8 mouse cellular contexts compared by ENCODE assay signal in the genomic region with DNA sequence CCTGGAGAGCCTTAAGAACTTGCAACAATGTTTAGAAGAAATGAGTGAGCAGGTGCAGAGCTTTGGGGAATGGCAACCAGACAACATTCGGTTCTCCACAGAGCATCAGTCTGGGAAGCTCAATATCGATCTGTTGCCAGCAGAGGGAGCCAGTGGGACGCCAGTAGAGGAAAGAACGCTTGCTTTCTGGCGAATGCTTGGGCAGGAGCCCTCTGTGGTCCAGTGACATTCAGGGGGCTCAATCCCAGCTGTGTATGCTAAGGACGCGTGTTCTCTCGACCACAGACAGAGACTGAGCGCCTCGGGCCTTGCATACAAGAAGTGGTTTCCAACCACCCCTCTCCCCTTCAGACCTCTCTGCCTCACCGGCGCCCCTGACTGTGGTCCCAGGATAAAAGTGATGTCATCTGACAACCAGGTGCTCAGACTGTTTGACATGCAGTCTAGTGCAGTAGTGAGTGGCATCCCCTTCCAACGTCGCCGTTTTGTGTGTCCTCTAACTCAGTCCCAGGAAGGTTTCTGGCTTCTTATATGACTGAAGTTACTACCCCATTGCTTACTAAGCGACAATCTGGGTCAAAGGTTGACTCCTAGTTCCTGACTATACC. TPM values are rescaled to one million over a fixed set of nuclear protein-coding genes. Genes with fewer than 3 reads are reported as not detected.
DNase-seq lines count a peak whose midpoint lies in the region; ATAC-seq lines count a peak whose summit lies in the region.

No protein-coding gene starts in this region.

- no peaks in the 10 kb centered on the region for H3K36me3 ChIP-seq in heart, embryonic 11.5 days (ENCODE audit: control insufficient read depth, insufficient read depth, low read length)
- H3K36me3 ChIP-seq in kidney, embryonic 15.5 days = no peaks in the 10 kb centered on the region
- no peaks in the 10 kb centered on the region for H3K36me3 ChIP-seq in limb, embryonic 15.5 days
- no peaks in the 10 kb centered on the region for H3K36me3 ChIP-seq in neural tube, embryonic 13.5 days

- 0 out of 2 replicates have a peak, but pooled peaks cover 3% of the 10 kb centered on the region for H3K9me3 ChIP-seq in heart, embryonic 11.5 days (replicated peaks; ENCODE audit: control insufficient read depth, low read length)
- H3K9me3 ChIP-seq in kidney, embryonic 15.5 days (replicated peaks) = no peaks in the 10 kb centered on the region
- H3K9me3 ChIP-seq in limb, embryonic 15.5 days = no peaks in the 10 kb centered on the region
- H3K9me3 ChIP-seq in neural tube, embryonic 13.5 days = no peaks in the 10 kb centered on the region; the same call in 1 of the 2 replicates

- 0 out of 2 replicates have a peak, but pooled peaks cover 3% of the 10 kb centered on the region for H3K4me1 ChIP-seq in heart, embryonic 11.5 days (ENCODE audit: control insufficient read depth, insufficient read depth, low read length)
- H3K4me1 ChIP-seq in kidney, embryonic 15.5 days = peaks cover 3% of the 10 kb centered on the region; the same call in 1 of the 2 replicates
- peaks cover 5% of the 10 kb centered on the region for H3K4me1 ChIP-seq in limb, embryonic 15.5 days
- peaks cover 3% of the 10 kb centered on the region for H3K4me1 ChIP-seq in neural tube, embryonic 13.5 days (replicated peaks)

- no peak overlapping the region for H3K27ac ChIP-seq in heart, embryonic 11.5 days (ENCODE audit: low read depth, low read length)
- no peak overlapping the region for H3K27ac ChIP-seq in kidney, embryonic 15.5 days
- H3K27ac ChIP-seq in limb, embryonic 15.5 days = no peak overlapping the region
- H3K27ac ChIP-seq in neural tube, embryonic 13.5 days (replicated peaks) = no peak overlapping the region

- no peak overlapping the region for H3K4me3 ChIP-seq in heart, embryonic 11.5 days (ENCODE audit: low read depth, low read length)
- H3K4me3 ChIP-seq in kidney, embryonic 15.5 days (replicated peaks) = no peak overlapping the region
- no peak overlapping the region for H3K4me3 ChIP-seq in limb, embryonic 15.5 days
- H3K4me3 ChIP-seq in neural tube, embryonic 13.5 days = 0 out of 2 replicates have a peak overlapping the region, but pooled peaks have one; percentile 9

- H3K9ac ChIP-seq in heart, embryonic 11.5 days (ENCODE audit: low read depth, low read length) = no peak overlapping the region
- H3K9ac ChIP-seq in kidney, embryonic 15.5 days = no peak overlapping the region
- H3K9ac ChIP-seq in limb, embryonic 15.5 days = no peak overlapping the region
- peak overlapping the region; percentile 51; the same call in 1 of the 2 replicates for H3K9ac ChIP-seq in neural tube, embryonic 13.5 days

- no peaks in the 10 kb centered on the region for H3K27me3 ChIP-seq in heart, embryonic 11.5 days (ENCODE audit: control insufficient read depth, insufficient read depth, low read length)
- H3K27me3 ChIP-seq in kidney, embryonic 15.5 days = no peaks in the 10 kb centered on the region
- H3K27me3 ChIP-seq in limb, embryonic 15.5 days = no peaks in the 10 kb centered on the region
- no peaks in the 10 kb centered on the region for H3K27me3 ChIP-seq in neural tube, embryonic 13.5 days

- peak; percentile 64 for ATAC-seq in CD4-positive, CD25-positive, alpha-beta regulatory T cell, adult 4 months
- peak; percentile 77 for ATAC-seq in erythroblast, adult 5-6 weeks (replicated peaks; ENCODE audit: low FRiP score, poor library complexity, severe bottlenecking)
- ATAC-seq in heart, embryonic 11.5 days (replicated peaks; ENCODE audit: insufficient number of reproducible peaks, low FRiP score, low TSS enrichment) = no peak
- ATAC-seq in kidney, embryonic 15.5 days (replicated peaks; ENCODE audit: low FRiP score) = peak; percentile 56; the same call in 1 of the 2 replicates
- ATAC-seq in limb, embryonic 15.5 days (ENCODE audit: insufficient number of reproducible peaks, low FRiP score, low TSS enrichment, low read depth) = no peak
- peak; percentile 72 for ATAC-seq in neural tube, embryonic 13.5 days (ENCODE audit: low read depth)

- peak overlapping the region; percentile 42 for H3K4me2 ChIP-seq in heart, embryonic 11.5 days
- H3K4me2 ChIP-seq in kidney, embryonic 15.5 days = peak overlapping the region; percentile 37
- peak overlapping the region; percentile 33 for H3K4me2 ChIP-seq in limb, embryonic 15.5 days
- peak overlapping the region; percentile 42 for H3K4me2 ChIP-seq in neural tube, embryonic 13.5 days

- peak; percentile 87 for DNase-seq in brain, adult 2 months (ENCODE audit: low read depth, low spot score)
- DNase-seq in testis, postnatal 10 days (ENCODE audit: low spot score) = peak; percentile 90

- 16% methylated on average over 16 of the region's 16 CpGs for WGBS in heart, embryonic 11.5 days (ENCODE audit: insufficient replicate concordance)
- 17% methylated on average over 16 of the region's 16 CpGs for WGBS in kidney, embryonic 15.5 days
- 18% methylated on average over 16 of the region's 16 CpGs for WGBS in limb, embryonic 15.5 days
- WGBS in neural tube, embryonic 13.5 days = 16% methylated on average over 16 of the region's 16 CpGs

RNA-seq across cellular contexts. Expression of gene Sfta2, which starts 16.9 kb away (rescaled TPM):
- not detected for polyA plus RNA-seq in CD4-positive, CD25-positive, alpha-beta regulatory T cell, adult 4 months (2017; shearing (Covaris generic))
- total RNA-seq in erythroblast, adult 5-6 weeks (2015; ENCODE audit: low replicate concordance) = not detected in 2 replicates
- not detected in 2 replicates for total RNA-seq in erythroblast, adult 5-6 weeks (2017; ENCODE audit: low replicate concordance)
- not detected in 2 replicates for polyA plus RNA-seq in heart, embryonic 11.5 days (2014; fragmentation: Nextera tagmentation; extraction: Ambion mirVana)
- 1.8 and 2.9 TPM in 2 replicates for polyA plus RNA-seq in kidney, embryonic 15.5 days (2015; fragmentation: Nextera tagmentation; extraction: Ambion mirVana)
- not detected in 2 replicates for polyA plus RNA-seq in limb, embryonic 15.5 days (2015; fragmentation: Nextera tagmentation; extraction: Ambion mirVana)
- polyA plus RNA-seq in neural tube, embryonic 13.5 days (2015; fragmentation: Nextera tagmentation; extraction: Ambion mirVana) = not detected in 2 replicates

RNA-seq across cellular contexts. Expression of gene 2300002M23Rik, which starts 17.2 kb away (rescaled TPM):
- not detected for polyA plus RNA-seq in CD4-positive, CD25-positive, alpha-beta regulatory T cell, adult 4 months (2017; shearing (Covaris generic))
- total RNA-seq in erythroblast, adult 5-6 weeks (2015; ENCODE audit: low replicate concordance) = not detected in 2 replicates
- total RNA-seq in erythroblast, adult 5-6 weeks (2017; ENCODE audit: low replicate concordance) = not detected in 2 replicates
- not detected in 2 replicates for polyA plus RNA-seq in heart, embryonic 11.5 days (2014; fragmentation: Nextera tagmentation; extraction: Ambion mirVana)
- polyA plus RNA-seq in kidney, embryonic 15.5 days (2015; fragmentation: Nextera tagmentation; extraction: Ambion mirVana) = 0.13 TPM in 1 of 2 replicates, not detected in the other
- polyA plus RNA-seq in limb, embryonic 15.5 days (2015; fragmentation: Nextera tagmentation; extraction: Ambion mirVana) = 5.6 and 6.0 TPM in 2 replicates
- not detected in 2 replicates for polyA plus RNA-seq in neural tube, embryonic 13.5 days (2015; fragmentation: Nextera tagmentation; extraction: Ambion mirVana)

RNA-seq across cellular contexts. Expression of gene Cdsn, which starts 32.5 kb away (rescaled TPM):
- not detected for polyA plus RNA-seq in CD4-positive, CD25-positive, alpha-beta regulatory T cell, adult 4 months (2017; shearing (Covaris generic))
- total RNA-seq in erythroblast, adult 5-6 weeks (2015; ENCODE audit: low replicate concordance) = not detected in 2 replicates
- not detected in 2 replicates for total RNA-seq in erythroblast, adult 5-6 weeks (2017; ENCODE audit: low replicate concordance)
- 0.40 and 0.83 TPM in 2 replicates for polyA plus RNA-seq in heart, embryonic 11.5 days (2014; fragmentation: Nextera tagmentation; extraction: Ambion mirVana)
- 0.23 TPM in 1 of 2 replicates, not detected in the other for polyA plus RNA-seq in kidney, embryonic 15.5 days (2015; fragmentation: Nextera tagmentation; extraction: Ambion mirVana)
- polyA plus RNA-seq in limb, embryonic 15.5 days (2015; fragmentation: Nextera tagmentation; extraction: Ambion mirVana) = 2.0 and 4.8 TPM in 2 replicates
- not detected in 2 replicates for polyA plus RNA-seq in neural tube, embryonic 13.5 days (2015; fragmentation: Nextera tagmentation; extraction: Ambion mirVana)

RNA-seq across cellular contexts. Expression of gene Gm9573, which starts 42.0 kb away (rescaled TPM):
- polyA plus RNA-seq in CD4-positive, CD25-positive, alpha-beta regulatory T cell, adult 4 months (2017; shearing (Covaris generic)) = not detected
- not detected in 2 replicates for total RNA-seq in erythroblast, adult 5-6 weeks (2015; ENCODE audit: low replicate concordance)
- not detected in 2 replicates for total RNA-seq in erythroblast, adult 5-6 weeks (2017; ENCODE audit: low replicate concordance)
- not detected in 2 replicates for polyA plus RNA-seq in heart, embryonic 11.5 days (2014; fragmentation: Nextera tagmentation; extraction: Ambion mirVana)
- not detected in 2 replicates for polyA plus RNA-seq in kidney, embryonic 15.5 days (2015; fragmentation: Nextera tagmentation; extraction: Ambion mirVana)
- 0.14 and 0.33 TPM in 2 replicates for polyA plus RNA-seq in limb, embryonic 15.5 days (2015; fragmentation: Nextera tagmentation; extraction: Ambion mirVana)
- not detected in 2 replicates for polyA plus RNA-seq in neural tube, embryonic 13.5 days (2015; fragmentation: Nextera tagmentation; extraction: Ambion mirVana)

RNA-seq across cellular contexts. Expression of gene Psors1c2, which starts 51.4 kb away (rescaled TPM):
- under 1 TPM in 1 of 2 experiments, not detected in 1; 0.65 TPM for polyA plus RNA-seq in CD4-positive, CD25-positive, alpha-beta regulatory T cell, adult 4 months (2017; shearing (Covaris generic))
- 1.3 TPM in 1 of 2 replicates, not detected in the other for total RNA-seq in erythroblast, adult 5-6 weeks (2015; ENCODE audit: low replicate concordance)
- not detected in 2 replicates for total RNA-seq in erythroblast, adult 5-6 weeks (2017; ENCODE audit: low replicate concordance)
- 0.37 TPM in 1 of 2 replicates, not detected in the other for polyA plus RNA-seq in heart, embryonic 11.5 days (2014; fragmentation: Nextera tagmentation; extraction: Ambion mirVana)
- 0.94 and 1.5 TPM in 2 replicates for polyA plus RNA-seq in kidney, embryonic 15.5 days (2015; fragmentation: Nextera tagmentation; extraction: Ambion mirVana)
- 1.3 and 1.8 TPM in 2 replicates for polyA plus RNA-seq in limb, embryonic 15.5 days (2015; fragmentation: Nextera tagmentation; extraction: Ambion mirVana)
- polyA plus RNA-seq in neural tube, embryonic 13.5 days (2015; fragmentation: Nextera tagmentation; extraction: Ambion mirVana) = 0.47 and 0.99 TPM in 2 replicates

Comparison
In these comparisons a context has a peak if more than half of its experiments do, and no peak if none do; other contexts are left out.
1. ATAC-seq: peak in CD4-positive, CD25-positive, alpha-beta regulatory T cell, adult 4 months (single experiment), erythroblast, adult 5-6 weeks (single experiment), kidney, embryonic 15.5 days (single experiment) and neural tube, embryonic 13.5 days (single experiment); none in heart, embryonic 11.5 days (single experiment) and limb, embryonic 15.5 days (single experiment).
2. Peak in every context shown above with its lines, with median percentiles within 50 percentile points of each other: H3K4me2 ChIP-seq.